Mouse (Mus musculus) cerebellum, adult 11 months (tissue): ENCODE data around the gene Ubxn2a.
"Not testable (repeated sequence)": the region's sequence is repeated elsewhere in the genome, so short reads cannot be mapped to it uniquely, and the experiment has no call there.

ENCODE experiments used
- DNase-seq: peaks from one replicate; pipeline ENCODE4 v3.0.0; 2022

Gene Ubxn2a

GRCm38 (mm10) chr12:4906951-4907906, at the start of gene Ubxn2a:
Gene Ubxn2a, minus strand, starts transcription at chr12:4907705.
- peak; percentile 95 for DNase-seq

GRCm38 (mm10) chr12:4953156-4953555, 45.7 kb upstream of the Ubxn2a start:
- no peak for DNase-seq

GRCm38 (mm10) chr12:4952272-4952671, 44.8 kb upstream of the Ubxn2a start:
- DNase-seq = no peak

GRCm38 (mm10) chr12:4930820-4931548, 23.5 kb upstream of the Ubxn2a start:
- no peak for DNase-seq

- no peak for DNase-seq
Observed at GRCm38 (mm10) chr12:4928197-4928596, 20.7 kb upstream of the Ubxn2a start.

GRCm38 (mm10) chr12:4917805-4918591, 10.5 kb upstream of the Ubxn2a start:
- DNase-seq = peak; percentile 59

GRCm38 (mm10) chr12:4916994-4917804, 9.7 kb upstream of the Ubxn2a start, which contains the start of gene Atad2b:
Gene Atad2b, plus strand, starts transcription at chr12:4917353.
- DNase-seq = peak; percentile 98

- no peak for DNase-seq
Observed at GRCm38 (mm10) chr12:4914944-4915343, 7.4 kb upstream of the Ubxn2a start.

- no peak for DNase-seq
Observed at GRCm38 (mm10) chr12:4914441-4914840, 6.9 kb upstream of the Ubxn2a start.

GRCm38 (mm10) chr12:4911716-4912115, 4.2 kb upstream of the Ubxn2a start:
- DNase-seq = no peak

GRCm38 (mm10) chr12:4910496-4910895, 3.0 kb upstream of the Ubxn2a start:
- DNase-seq = not testable (repeated sequence)

GRCm38 (mm10) chr12:4908391-4908790, 886 bp upstream of the Ubxn2a start:
- no peak for DNase-seq

GRCm38 (mm10) chr12:4906476-4906875, 1.0 kb downstream of the Ubxn2a start:
- no peak for DNase-seq

- DNase-seq = no peak
Observed at GRCm38 (mm10) chr12:4905946-4906345, 1.6 kb downstream of the Ubxn2a start.

GRCm38 (mm10) chr12:4898024-4898423, 9.5 kb downstream of the Ubxn2a start:
- DNase-seq = no peak

- no peak for DNase-seq
Observed at GRCm38 (mm10) chr12:4889891-4890290, 17.6 kb downstream of the Ubxn2a start.

GRCm38 (mm10) chr12:4889251-4889650, 18.3 kb downstream of the Ubxn2a start:
- no peak for DNase-seq

GRCm38 (mm10) chr12:4888739-4889138, 18.8 kb downstream of the Ubxn2a start:
- DNase-seq = no peak

GRCm38 (mm10) chr12:4886581-4886980, 20.9 kb downstream of the Ubxn2a start:
- not testable (repeated sequence) for DNase-seq

- DNase-seq = no peak
Observed at GRCm38 (mm10) chr12:4885062-4885461, 22.4 kb downstream of the Ubxn2a start.

- no peak for DNase-seq
Observed at GRCm38 (mm10) chr12:4882086-4882485, 25.4 kb downstream of the Ubxn2a start.

GRCm38 (mm10) chr12:4879048-4879447, 28.5 kb downstream of the Ubxn2a start:
- no peak for DNase-seq
